Mouse (Mus musculus) bone marrow, adult 2 months (tissue): Measurements from ENCODE around the gene Dzip1.

Experiments used
- CTCF ChIP-seq: fragments of 200-500 bp; IDR thresholded peaks from 2 replicates; pipeline ENCODE4 v1.5.1; 2011; ENCODE audit warnings: low read length, control low read depth; ENCODE audit not compliant: control insufficient read depth, insufficient read depth
- POLR2A ChIP-seq: fragments of 200-500 bp; IDR thresholded peaks from 2 replicates; pipeline ENCODE4 v1.6.1; 2011; ENCODE audit warnings: low read depth, mild to moderate bottlenecking, control low read depth, low read length, borderline replicate concordance; ENCODE audit not compliant: control insufficient read depth

DNA sequence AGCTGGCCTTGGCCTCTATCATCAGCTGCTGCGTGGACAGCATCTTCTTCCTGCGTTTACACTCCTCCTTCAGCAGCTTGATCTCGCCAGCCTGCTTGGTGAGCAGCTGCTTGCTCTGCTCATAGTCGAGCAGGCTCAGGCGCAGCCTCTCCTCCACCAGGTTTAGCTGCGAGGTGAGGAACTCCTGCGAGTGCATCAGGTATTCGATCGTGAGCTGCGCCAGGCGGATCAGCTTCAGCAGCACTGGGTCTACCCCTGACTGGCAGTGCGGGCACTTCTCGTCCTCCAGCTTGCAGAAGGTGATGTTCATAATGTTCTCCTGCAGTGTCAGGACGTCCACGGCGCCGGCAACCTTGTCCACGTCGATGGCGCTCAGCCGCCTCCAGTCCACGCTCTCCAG lies 3.0 kb downstream of the Dzip1 start:
- TF ChIP-seq CTCF (no peak), POLR2A (no peak)
